Mouse (Mus musculus): ENCODE measurements around the gene Itgb1bp1.

Gene Itgb1bp1

DNA sequence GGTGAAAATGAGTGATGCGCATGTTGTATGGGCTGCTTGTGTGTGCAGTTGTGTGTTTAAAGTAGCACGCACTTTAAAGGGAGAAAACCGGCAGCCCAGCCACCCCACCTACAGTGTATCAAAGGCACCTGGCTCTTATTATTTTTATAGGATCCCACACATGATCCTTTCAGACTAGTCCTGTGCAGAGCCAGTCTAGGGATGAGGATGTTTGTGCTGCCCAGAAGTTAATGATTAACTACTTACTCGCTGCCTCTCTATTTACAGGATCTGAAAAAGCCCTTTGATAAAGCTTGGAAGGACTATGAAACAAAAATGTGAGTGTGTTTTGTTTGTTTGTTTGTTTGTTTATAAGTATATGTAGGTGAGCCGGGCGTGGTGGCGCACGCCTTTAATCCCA is 85.5 kb downstream of the Itgb1bp1 start:
- DNase-seq (ENCODE audit: low read depth), result no peak

DNA sequence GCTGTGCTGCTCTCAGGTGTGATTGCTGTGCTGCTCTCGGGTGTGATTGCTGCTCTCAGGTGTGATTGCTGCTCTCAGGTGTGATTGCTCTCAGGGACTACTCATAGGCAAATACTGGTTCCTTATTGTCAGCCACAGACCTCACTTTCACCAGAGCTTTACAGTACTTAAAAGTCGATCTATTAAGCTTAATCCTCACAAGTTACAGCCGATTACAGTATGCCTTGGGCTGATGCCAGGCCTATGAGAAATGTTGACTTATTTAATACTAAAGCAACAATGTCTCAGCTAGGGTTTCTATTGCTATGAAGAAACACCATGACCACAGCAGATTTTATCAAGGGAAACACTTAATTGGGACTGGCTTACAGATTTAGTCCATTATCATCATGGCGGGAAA is 89.7 kb downstream of the Itgb1bp1 start:
- DNase-seq (ENCODE audit: low read depth), result no peak

DNA sequence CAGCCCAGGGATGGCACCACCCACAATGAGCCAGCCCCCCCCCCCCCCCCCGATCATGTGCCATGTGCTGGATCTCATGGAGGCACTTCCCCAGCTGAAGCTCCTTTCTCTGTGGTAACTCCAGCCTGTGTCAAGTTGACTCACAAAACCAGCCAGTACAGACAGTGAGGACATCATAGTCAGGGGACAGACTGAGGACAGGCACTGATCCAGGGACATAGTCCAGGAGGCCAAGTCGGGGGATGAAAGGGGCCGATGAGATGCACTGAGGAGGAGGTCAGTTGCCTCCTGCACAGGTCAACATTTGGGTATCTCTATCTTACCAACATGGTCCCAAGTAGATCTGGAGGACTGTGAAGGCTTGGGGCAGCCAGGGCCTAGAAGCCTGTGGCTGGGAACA is 90.6 kb downstream of the Itgb1bp1 start:
- no peak for DNase-seq (ENCODE audit: low read depth)

DNA sequence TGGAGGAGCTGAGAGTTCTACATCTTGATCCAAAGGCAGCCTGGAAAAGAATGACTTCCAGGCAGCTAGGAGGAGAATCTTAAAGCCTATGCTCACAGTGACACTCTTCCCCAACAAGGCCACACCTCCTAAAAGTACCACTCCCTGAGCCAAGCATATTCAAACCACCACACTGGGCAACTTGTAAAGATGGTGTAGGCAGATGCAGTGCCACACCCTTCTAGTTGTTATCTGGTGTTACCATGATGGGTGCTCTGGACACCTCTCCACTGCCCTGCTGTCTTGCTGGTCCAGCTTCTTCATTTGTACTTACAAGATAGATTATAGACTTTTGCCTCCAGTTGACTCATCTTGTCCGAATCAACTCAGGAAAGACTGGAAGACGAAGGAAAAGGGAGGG is 94.5 kb downstream of the Itgb1bp1 start:
- no peak for DNase-seq (ENCODE audit: low read depth)
